Mouse (Mus musculus) olfactory bulb, adult 2 months (tissue): ENCODE measurements around the gene Bank1.

Source experiments
- CTCF ChIP-seq: fragments of 200-500 bp; IDR thresholded peaks from 2 replicates; pipeline ENCODE4 v1.5.1; 2012; ENCODE audit warnings: low read depth, mild to moderate bottlenecking, low read length, moderate library complexity; ENCODE audit not compliant: insufficient read depth
- POLR2A ChIP-seq: fragments of 200-500 bp; IDR thresholded peaks from 2 replicates; pipeline ENCODE4 v1.6.1; 2012; ENCODE audit warnings: mild to moderate bottlenecking, low read depth, low read length, moderate library complexity; ENCODE audit not compliant: insufficient read depth

GRCm38 (mm10) chr3:136302541-136302940 is 23.3 kb downstream of the Bank1 start:
- TF ChIP-seq POLR2A (no peak), CTCF (no peak)
